Mouse (Mus musculus): ENCODE results near the gene Muc2. TPM values are rescaled to one million over a fixed set of nuclear protein-coding genes. Genes with fewer than 3 reads are reported as not detected.

Gene Muc2
- polyA plus RNA-seq, 1 experiment from 2014 or later, result not detected

- Histone ChIP-seq H3K27ac (no peak overlapping the region), H3K27me3 (ENCODE audit: poor library complexity, severe bottlenecking) (no peaks in the 10 kb centered on the region), H3K4me3 (no peak overlapping the region), H3K36me3 (replicated peaks) (no peaks in the 10 kb centered on the region), H3K4me1 (peaks cover 19% of the 10 kb centered on the region), H3K9me3 (no peaks in the 10 kb centered on the region)
- 93% methylated on average over 2 of the region's 2 CpGs for WGBS
- no peak for DNase-seq (ENCODE audit: extremely low spot score, low spot score)
Observed at GRCm38 (mm10) chr7:141774855-141775254, 84.7 kb downstream of the Muc2 start.

- H3K4me1 ChIP-seq, result peaks cover 19% of the 10 kb centered on the region
- no peaks in the 10 kb centered on the region for H3K9me3 ChIP-seq
- H3K36me3 ChIP-seq (replicated peaks), result no peaks in the 10 kb centered on the region
- 90% methylated on average over 5 of the region's 5 CpGs for WGBS
- H3K4me3 ChIP-seq, result no peak overlapping the region
- H3K27ac ChIP-seq, result no peak overlapping the region
- no peaks in the 10 kb centered on the region for H3K27me3 ChIP-seq (ENCODE audit: poor library complexity, severe bottlenecking)
- no peak for DNase-seq (ENCODE audit: extremely low spot score, low spot score)
Observed at GRCm38 (mm10) chr7:141776199-141776598, 86.1 kb downstream of the Muc2 start.

GRCm38 (mm10) chr7:141788677-141789452 lies 98.7 kb downstream of the Muc2 start, which contains the start of gene Muc5ac:
TSS of gene Muc5ac (plus strand) at chr7:141788972.
- 89% methylated on average over 6 of the region's 6 CpGs for WGBS
- DNase-seq (ENCODE audit: extremely low spot score, low spot score), result no peak
- Histone ChIP-seq H3K36me3 (replicated peaks) (no peaks in the 10 kb centered on the region), H3K27me3 (ENCODE audit: poor library complexity, severe bottlenecking) (no peaks in the 10 kb centered on the region), H3K27ac (no peak within 1 kb of the TSS), H3K9me3 (no peaks in the 10 kb centered on the region), H3K4me3 (no peak within 1 kb of the TSS), H3K4me1 (no peaks in the 10 kb centered on the region)

GRCm38 (mm10) chr7:141794251-141794650 lies 104.1 kb downstream of the Muc2 start:
- no peak for DNase-seq (ENCODE audit: extremely low spot score, low spot score)
- Histone ChIP-seq H3K4me1 (no peaks in the 10 kb centered on the region), H3K27ac (no peak overlapping the region), H3K4me3 (no peak overlapping the region), H3K9me3 (peaks cover 16% of the 10 kb centered on the region), H3K36me3 (replicated peaks) (no peaks in the 10 kb centered on the region), H3K27me3 (ENCODE audit: poor library complexity, severe bottlenecking) (no peaks in the 10 kb centered on the region)
- 90% methylated on average over 1 of the region's 1 CpGs for WGBS

GRCm38 (mm10) chr7:141803206-141803605 lies 113.1 kb downstream of the Muc2 start:
- WGBS, result 92% methylated on average over 7 of the region's 7 CpGs
- Histone ChIP-seq H3K27me3 (ENCODE audit: poor library complexity, severe bottlenecking) (no peaks in the 10 kb centered on the region), H3K36me3 (replicated peaks) (no peaks in the 10 kb centered on the region), H3K4me1 (no peaks in the 10 kb centered on the region), H3K4me3 (no peak overlapping the region), H3K9me3 (peaks cover 4% of the 10 kb centered on the region), H3K27ac (no peak overlapping the region)
- DNase-seq (ENCODE audit: extremely low spot score, low spot score), result no peak

Other genes with a start within 250 kb of the Muc2 start
- gene Pidd1, start 246.3 kb upstream of the Muc2 start, polyA plus RNA-seq (2016; fragmentation: Nextera tagmentation; extraction: Ambion mirVana), result 24.9 and 26.4 TPM in 2 replicates
- gene Rplp2, start 243.0 kb upstream of the Muc2 start, polyA plus RNA-seq (2016; fragmentation: Nextera tagmentation; extraction: Ambion mirVana), result 1,198 and 1,216 TPM in 2 replicates
- 15.9 and 18.2 TPM in 2 replicates for gene Pnpla2, start 235.1 kb upstream of the Muc2 start, polyA plus RNA-seq (2016; fragmentation: Nextera tagmentation; extraction: Ambion mirVana)
- 6.2 and 7.3 TPM in 2 replicates for gene Cracr2b, start 229.2 kb upstream of the Muc2 start, polyA plus RNA-seq (2016; fragmentation: Nextera tagmentation; extraction: Ambion mirVana)
- 15.2 and 17.7 TPM in 2 replicates for gene Cd151, start 222.9 kb upstream of the Muc2 start, polyA plus RNA-seq (2016; fragmentation: Nextera tagmentation; extraction: Ambion mirVana)
- 87.0 and 95.7 TPM in 2 replicates for gene Polr2l, start 215.2 kb upstream of the Muc2 start, polyA plus RNA-seq (2016; fragmentation: Nextera tagmentation; extraction: Ambion mirVana)
- gene Tspan4, start 215.1 kb upstream of the Muc2 start, polyA plus RNA-seq (2016; fragmentation: Nextera tagmentation; extraction: Ambion mirVana), result 31.4 and 37.9 TPM in 2 replicates
- 24.8 and 25.4 TPM in 2 replicates for gene Chid1, start 150.5 kb upstream of the Muc2 start, polyA plus RNA-seq (2016; fragmentation: Nextera tagmentation; extraction: Ambion mirVana)
- gene Ap2a2, start 128.2 kb upstream of the Muc2 start, polyA plus RNA-seq (2016; fragmentation: Nextera tagmentation; extraction: Ambion mirVana), result 104 and 105 TPM in 2 replicates
- 0.11 and 0.16 TPM in 2 replicates for gene Muc6, start 35.0 kb upstream of the Muc2 start, polyA plus RNA-seq (2016; fragmentation: Nextera tagmentation; extraction: Ambion mirVana)
- gene Muc5ac, start 98.6 kb downstream of the Muc2 start, polyA plus RNA-seq (2016; fragmentation: Nextera tagmentation; extraction: Ambion mirVana), result not detected in 2 replicates
- 0.01 TPM in 2 replicates for gene Muc5b, start 148.7 kb downstream of the Muc2 start, polyA plus RNA-seq (2016; fragmentation: Nextera tagmentation; extraction: Ambion mirVana)
- 51.2 and 53.2 TPM in 2 replicates for gene Tollip, start 228.2 kb downstream of the Muc2 start, polyA plus RNA-seq (2016; fragmentation: Nextera tagmentation; extraction: Ambion mirVana)

All from forebrain, embryonic 10.5 days (tissue).